Mouse (Mus musculus): ENCODE data around the gene Olfr1130.
"Not testable (repeated sequence)": the region's sequence is repeated elsewhere in the genome, so short reads cannot be mapped to it uniquely, and the experiment has no call there.

The Olfr1130 gene

GRCm38 (mm10) chr2:87605912-87606311, at the start of gene Olfr1130:
Gene Olfr1130, plus strand, starts transcription at chr2:87606212.
- DNase-seq (ENCODE audit: low read depth, low spot score): not testable (repeated sequence)

- DNase-seq (ENCODE audit: low read depth, low spot score): not testable (repeated sequence)
These were observed 32.4 kb upstream of the Olfr1130 start, which contains the start of gene Olfr1129 for GRCm38 (mm10) chr2:87573602-87574001. Gene Olfr1129, plus strand, starts transcription at chr2:87573902.

GRCm38 (mm10) chr2:87626804-87627203, 20.8 kb downstream of the Olfr1130 start, which contains the start of gene Olfr1131:
Gene Olfr1131, plus strand, starts transcription at chr2:87627104.
- DNase-seq (ENCODE audit: low read depth, low spot score): no peak

GRCm38 (mm10) chr2:87637435-87637834, 31.4 kb downstream of the Olfr1130 start, which contains the start of gene Olfr1132:
Gene Olfr1132, minus strand, starts transcription at chr2:87637535.
- DNase-seq (ENCODE audit: low read depth, low spot score): no peak

GRCm38 (mm10) chr2:87642441-87642840, 36.4 kb downstream of the Olfr1130 start:
- DNase-seq (ENCODE audit: low read depth, low spot score): no peak

- DNase-seq (ENCODE audit: low read depth, low spot score): no peak
These were observed 41.3 kb downstream of the Olfr1130 start, which contains the start of gene Olfr1133 for GRCm38 (mm10) chr2:87647274-87647673. Gene Olfr1133, minus strand, starts transcription at chr2:87647374.

GRCm38 (mm10) chr2:87658360-87658759, 52.3 kb downstream of the Olfr1130 start, which contains the start of gene Olfr1134:
Gene Olfr1134, minus strand, starts transcription at chr2:87658460.
- DNase-seq (ENCODE audit: low read depth, low spot score): no peak

All from telencephalon, adult 2 months (tissue).